In genomic region chr10:86321194-86321593, GRCm38 (mm10) we compare ENCODE assay signal across 13 mouse cellular contexts. TPM values are rescaled to one million over a fixed set of nuclear protein-coding genes. Genes with fewer than 3 reads are reported as not detected.
DNase-seq lines count a peak whose midpoint lies in the region; ATAC-seq lines count a peak whose summit lies in the region.
"Had no signal": no experiment of that assay in that cellular context is flagged by ENCODE, and none has a peak within 500 bp of the region (broad histone marks: within the 10 kb centered on the region; RNA-seq: fewer than 3 reads in every experiment).

No protein-coding gene starts in this region.

- H3K27me3 ChIP-seq in forebrain, embryonic 13.5 days: no peaks in the 10 kb centered on the region
- no peaks in the 10 kb centered on the region for H3K27me3 ChIP-seq in forebrain, embryonic 12.5 days
- no peaks in the 10 kb centered on the region for H3K27me3 ChIP-seq in hindbrain, embryonic 16.5 days (replicated peaks; ENCODE audit: control insufficient read depth, insufficient read depth, low read length)
- 0 out of 2 replicates have a peak, but pooled peaks cover 3% of the 10 kb centered on the region for H3K27me3 ChIP-seq in hindbrain, embryonic 13.5 days
- H3K27me3 ChIP-seq in embryonic facial prominence, embryonic 10.5 days (replicated peaks; ENCODE audit: low read depth, poor library complexity, severe bottlenecking): no peaks in the 10 kb centered on the region; the same call in 1 of the 2 replicates
- H3K27me3 ChIP-seq in intestine, embryonic 15.5 days (replicated peaks): no peaks in the 10 kb centered on the region
- H3K27me3 ChIP-seq: embryonic facial prominence, embryonic 12.5 days; megakaryocyte, embryonic 14.5 days had no signal

- WGBS in forebrain, embryonic 13.5 days: 80% methylated on average over 8 of the region's 8 CpGs
- 84% methylated on average over 8 of the region's 8 CpGs for WGBS in forebrain, embryonic 12.5 days
- WGBS in hindbrain, embryonic 16.5 days: 76% methylated on average over 8 of the region's 8 CpGs
- WGBS in hindbrain, embryonic 13.5 days: 87% methylated on average over 8 of the region's 8 CpGs
- WGBS in embryonic facial prominence, embryonic 10.5 days: 84% methylated on average over 8 of the region's 8 CpGs
- 75% methylated on average over 8 of the region's 8 CpGs for WGBS in intestine, embryonic 15.5 days

- no peaks in the 10 kb centered on the region for H3K9me3 ChIP-seq in forebrain, embryonic 13.5 days (replicated peaks)
- no peaks in the 10 kb centered on the region for H3K9me3 ChIP-seq in forebrain, embryonic 12.5 days
- H3K9me3 ChIP-seq in hindbrain, embryonic 16.5 days (ENCODE audit: control insufficient read depth, low read length): no peaks in the 10 kb centered on the region
- H3K9me3 ChIP-seq in hindbrain, embryonic 13.5 days: no peaks in the 10 kb centered on the region
- H3K9me3 ChIP-seq in embryonic facial prominence, embryonic 10.5 days: no peaks in the 10 kb centered on the region
- H3K9me3 ChIP-seq in intestine, embryonic 15.5 days: no peaks in the 10 kb centered on the region
- H3K9me3 ChIP-seq: embryonic facial prominence, embryonic 12.5 days; megakaryocyte, embryonic 14.5 days had no signal

- no peak overlapping the region for H3K9ac ChIP-seq in forebrain, embryonic 13.5 days
- no peak overlapping the region for H3K9ac ChIP-seq in forebrain, embryonic 12.5 days
- H3K9ac ChIP-seq in hindbrain, embryonic 16.5 days (ENCODE audit: low read depth, low read length): no peak overlapping the region
- no peak overlapping the region for H3K9ac ChIP-seq in hindbrain, embryonic 13.5 days
- H3K9ac ChIP-seq in intestine, embryonic 15.5 days: no peak overlapping the region
- H3K9ac ChIP-seq: embryonic facial prominence, embryonic 12.5 days had no signal

- no peak for DNase-seq in embryonic facial prominence, embryonic 10.5 days (ENCODE audit: low spot score)
- DNase-seq in gastrocnemius, adult 8-10 months (ENCODE audit: low spot score in 2 of 2): peak; percentile 67 to 85
- DNase-seq in adrenal gland, adult 18-20 months (ENCODE audit: low spot score in 2 of 2): no peak
- DNase-seq: B cell, adult 2 months; cerebellum, adult 2 months; right cerebral cortex, postnatal 14 days had no signal

- H3K4me3 ChIP-seq in forebrain, embryonic 13.5 days: no peak overlapping the region
- no peak overlapping the region for H3K4me3 ChIP-seq in forebrain, embryonic 12.5 days (replicated peaks)
- H3K4me3 ChIP-seq in hindbrain, embryonic 16.5 days (ENCODE audit: low read length): no peak overlapping the region
- H3K4me3 ChIP-seq in hindbrain, embryonic 13.5 days: no peak overlapping the region
- H3K4me3 ChIP-seq in embryonic facial prominence, embryonic 10.5 days: no peak overlapping the region
- H3K4me3 ChIP-seq in intestine, embryonic 15.5 days (replicated peaks): no peak overlapping the region
- H3K4me3 ChIP-seq: embryonic facial prominence, embryonic 12.5 days; megakaryocyte, embryonic 14.5 days had no signal

- H3K27ac ChIP-seq in forebrain, embryonic 13.5 days: no peak overlapping the region
- H3K27ac ChIP-seq in forebrain, embryonic 12.5 days: no peak overlapping the region
- H3K27ac ChIP-seq in hindbrain, embryonic 16.5 days (ENCODE audit: low read depth, low read length): no peak overlapping the region
- no peak overlapping the region for H3K27ac ChIP-seq in hindbrain, embryonic 13.5 days
- 0 out of 2 replicates have a peak overlapping the region, but pooled peaks have one; percentile 2 for H3K27ac ChIP-seq in embryonic facial prominence, embryonic 10.5 days (replicated peaks)
- H3K27ac ChIP-seq in intestine, embryonic 15.5 days: no peak overlapping the region
- H3K27ac ChIP-seq: embryonic facial prominence, embryonic 12.5 days had no signal

- H3K36me3 ChIP-seq in forebrain, embryonic 13.5 days (ENCODE audit: poor library complexity, severe bottlenecking): no peaks in the 10 kb centered on the region
- H3K36me3 ChIP-seq in forebrain, embryonic 12.5 days (replicated peaks): no peaks in the 10 kb centered on the region
- no peaks in the 10 kb centered on the region for H3K36me3 ChIP-seq in hindbrain, embryonic 16.5 days (ENCODE audit: control insufficient read depth, insufficient read depth, low read length)
- H3K36me3 ChIP-seq in hindbrain, embryonic 13.5 days: no peaks in the 10 kb centered on the region
- no peaks in the 10 kb centered on the region for H3K36me3 ChIP-seq in embryonic facial prominence, embryonic 10.5 days (replicated peaks)
- no peaks in the 10 kb centered on the region for H3K36me3 ChIP-seq in intestine, embryonic 15.5 days
- H3K36me3 ChIP-seq: embryonic facial prominence, embryonic 12.5 days had no signal

- peaks cover 19% of the 10 kb centered on the region for H3K4me1 ChIP-seq in forebrain, embryonic 13.5 days
- H3K4me1 ChIP-seq in forebrain, embryonic 12.5 days: peaks cover 14% of the 10 kb centered on the region
- H3K4me1 ChIP-seq in hindbrain, embryonic 16.5 days (ENCODE audit: control insufficient read depth, insufficient read depth, low read depth, low read length): peaks cover 14% of the 10 kb centered on the region
- peaks cover 33% of the 10 kb centered on the region for H3K4me1 ChIP-seq in hindbrain, embryonic 13.5 days (replicated peaks)
- H3K4me1 ChIP-seq in embryonic facial prominence, embryonic 10.5 days: peaks cover 40% of the 10 kb centered on the region
- no peaks in the 10 kb centered on the region for H3K4me1 ChIP-seq in intestine, embryonic 15.5 days (replicated peaks)

- H3K4me2 ChIP-seq in forebrain, embryonic 13.5 days: no peak overlapping the region
- H3K4me2 ChIP-seq in forebrain, embryonic 12.5 days: no peak overlapping the region
- no peak overlapping the region for H3K4me2 ChIP-seq in hindbrain, embryonic 16.5 days (ENCODE audit: low read length)
- no peak overlapping the region for H3K4me2 ChIP-seq in hindbrain, embryonic 13.5 days
- no peak overlapping the region for H3K4me2 ChIP-seq in intestine, embryonic 15.5 days (replicated peaks)
- H3K4me2 ChIP-seq: embryonic facial prominence, embryonic 12.5 days had no signal

- ATAC-seq in forebrain, embryonic 13.5 days: peak; percentile 63
- ATAC-seq in forebrain, embryonic 12.5 days (ENCODE audit: low FRiP score): no peak
- ATAC-seq in hindbrain, embryonic 16.5 days: 0 out of 2 replicates have a peak, but pooled peaks have one; percentile 24
- ATAC-seq in hindbrain, embryonic 13.5 days (ENCODE audit: low FRiP score): no peak
- ATAC-seq in intestine, embryonic 15.5 days: no peak

RNA-seq across cellular contexts. Expression of gene Timp3, which starts 21.0 kb away (rescaled TPM):
- 13.3 and 13.6 TPM in 2 replicates for polyA plus RNA-seq in forebrain, embryonic 13.5 days (2015; fragmentation: Nextera tagmentation; extraction: Ambion mirVana)
- 17.9 and 18.0 TPM in 2 replicates for polyA plus RNA-seq in forebrain, embryonic 12.5 days (2016; fragmentation: Nextera tagmentation; extraction: Ambion mirVana)
- polyA plus RNA-seq in hindbrain, embryonic 16.5 days (2015; fragmentation: Nextera tagmentation; extraction: Ambion mirVana): 56.1 and 58.9 TPM in 2 replicates
- polyA plus RNA-seq in hindbrain, embryonic 13.5 days (2015; fragmentation: Nextera tagmentation; extraction: Ambion mirVana): 32.3 and 37.1 TPM in 2 replicates
- 29.4 and 36.3 TPM in 2 replicates for polyA plus RNA-seq in embryonic facial prominence, embryonic 10.5 days (2016; fragmentation: Nextera tagmentation; extraction: Ambion mirVana)
- 10 to 100 TPM; 47.0 to 80.7 (median 56.9) TPM for total RNA-seq in gastrocnemius, adult 8-10 months (2022)
- total RNA-seq in adrenal gland, adult 18-20 months (2021): 100 to 1,000 TPM; 511 to 546 TPM
- 44.6 and 46.9 TPM in 2 replicates for polyA plus RNA-seq in intestine, embryonic 15.5 days (2015; fragmentation: Nextera tagmentation; extraction: Ambion mirVana)

Comparison
In these comparisons a context has a peak if more than half of its experiments do, and no peak if none do; other contexts are left out.
1. ATAC-seq: peak in forebrain, embryonic 13.5 days (single experiment) and hindbrain, embryonic 16.5 days (single experiment); none in forebrain, embryonic 12.5 days (single experiment), hindbrain, embryonic 13.5 days (single experiment) and intestine, embryonic 15.5 days (single experiment).
2. DNase-seq: peak in gastrocnemius, adult 8-10 months (2 of 2); none in embryonic facial prominence, embryonic 10.5 days (single experiment) and adrenal gland, adult 18-20 months (0 of 2).